Mouse (Mus musculus): Measurements from ENCODE around the gene Tekt4. TPM values are rescaled to one million over a fixed set of nuclear protein-coding genes. Genes with fewer than 3 reads are reported as not detected.

Gene Tekt4
- polyA plus RNA-seq, 1 experiment from 2014 or later: not detected

- Histone ChIP-seq H3K27ac (replicated peaks; ENCODE audit: low read depth, low read length) (no peak overlapping the region), H3K4me1 (ENCODE audit: control insufficient read depth, insufficient read depth, low read length) (peaks cover 46% of the 10 kb centered on the region), H3K4me2 (ENCODE audit: low read depth, severe bottlenecking) (no peak overlapping the region), H3K27me3 (ENCODE audit: control insufficient read depth, insufficient read depth, low read length) (no peaks in the 10 kb centered on the region), H3K4me3 (ENCODE audit: low read depth, low read length) (no peak overlapping the region), H3K9me3 (ENCODE audit: control insufficient read depth, low read length) (no peaks in the 10 kb centered on the region), H3K36me3 (ENCODE audit: control insufficient read depth, insufficient read depth, low read length) (no peaks in the 10 kb centered on the region), H3K9ac (ENCODE audit: low read length) (no peak overlapping the region)
- ATAC-seq (ENCODE audit: insufficient number of reproducible peaks, low FRiP score, low TSS enrichment, low read depth) (no peak), DNase-seq (ENCODE audit: low spot score) (no peak)
- 51% methylated on average over 4 of the region's 4 CpGs for WGBS
These were observed 43.2 kb upstream of the Tekt4 start for GRCm38 (mm10) chr17:25411251-25411650.

DNA sequence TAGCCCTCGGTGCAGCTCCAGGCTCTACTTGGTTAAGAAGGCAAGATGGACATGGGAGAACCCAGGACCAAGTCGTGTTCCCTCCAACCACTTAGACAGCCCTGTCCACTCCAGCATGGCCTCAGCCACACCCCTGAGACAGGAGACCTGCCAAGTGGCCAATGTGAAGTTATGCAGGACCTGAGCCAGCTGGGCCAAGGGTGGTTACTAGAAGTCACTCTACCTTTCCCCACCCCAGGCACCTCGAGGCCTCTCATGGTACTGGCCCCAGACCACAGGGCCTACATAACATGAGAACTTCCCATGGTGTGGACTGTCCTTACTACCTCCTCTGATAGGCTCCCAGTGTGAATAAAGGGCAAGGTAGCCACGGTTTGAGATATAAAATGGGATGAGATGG is 40.2 kb upstream of the Tekt4 start:
- H3K9ac ChIP-seq (ENCODE audit: low read length): no peak overlapping the region
- ATAC-seq (ENCODE audit: insufficient number of reproducible peaks, low FRiP score, low TSS enrichment, low read depth) (no peak), DNase-seq (ENCODE audit: low spot score) (no peak)
- 68% methylated on average over 4 of the region's 4 CpGs for WGBS
- H3K36me3 ChIP-seq (ENCODE audit: control insufficient read depth, insufficient read depth, low read length): no peaks in the 10 kb centered on the region
- H3K27me3 ChIP-seq (ENCODE audit: control insufficient read depth, insufficient read depth, low read length): no peaks in the 10 kb centered on the region
- no peaks in the 10 kb centered on the region for H3K9me3 ChIP-seq (ENCODE audit: control insufficient read depth, low read length)
- H3K4me2 ChIP-seq (ENCODE audit: low read depth, severe bottlenecking): no peak overlapping the region
- H3K4me3 ChIP-seq (ENCODE audit: low read depth, low read length): no peak overlapping the region
- H3K27ac ChIP-seq (replicated peaks; ENCODE audit: low read depth, low read length): no peak overlapping the region
- H3K4me1 ChIP-seq (ENCODE audit: control insufficient read depth, insufficient read depth, low read length): peaks cover 56% of the 10 kb centered on the region

DNA sequence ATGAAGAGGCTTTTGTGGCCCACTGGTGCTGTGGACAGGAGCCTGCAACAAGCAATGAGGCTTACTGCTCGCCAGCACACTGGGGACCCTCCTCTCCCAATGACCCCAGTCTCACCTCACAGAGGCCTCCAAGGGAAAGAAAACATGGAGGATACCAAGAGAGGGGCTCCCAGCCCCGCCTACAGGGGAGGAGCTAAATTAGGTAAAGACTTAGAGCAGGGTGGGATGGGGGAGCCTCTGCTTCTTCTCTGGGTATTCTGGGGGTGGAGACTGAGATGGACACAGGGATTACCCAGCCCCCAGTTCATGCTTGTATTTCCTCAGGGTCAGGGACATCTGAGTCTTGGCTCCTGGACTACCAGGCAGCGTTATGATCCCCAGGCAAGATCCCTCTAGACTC is 39.5 kb upstream of the Tekt4 start:
- 23% methylated on average over 3 of the region's 3 CpGs for WGBS
- ATAC-seq (ENCODE audit: insufficient number of reproducible peaks, low FRiP score, low TSS enrichment, low read depth): peak; percentile 10; the same call in 1 of the 2 replicates
- Histone ChIP-seq H3K4me2 (ENCODE audit: low read depth, severe bottlenecking) (peak overlapping the region; percentile 36; the same call in 1 of the 2 replicates), H3K27ac (replicated peaks; ENCODE audit: low read depth, low read length) (peak overlapping the region; percentile 89), H3K4me3 (ENCODE audit: low read depth, low read length) (no peak overlapping the region), H3K27me3 (ENCODE audit: control insufficient read depth, insufficient read depth, low read length) (no peaks in the 10 kb centered on the region), H3K9ac (ENCODE audit: low read length) (no peak overlapping the region), H3K36me3 (ENCODE audit: control insufficient read depth, insufficient read depth, low read length) (no peaks in the 10 kb centered on the region), H3K4me1 (ENCODE audit: control insufficient read depth, insufficient read depth, low read length) (peaks cover 63% of the 10 kb centered on the region), H3K9me3 (ENCODE audit: control insufficient read depth, low read length) (no peaks in the 10 kb centered on the region)
- peak; percentile 38 for DNase-seq (ENCODE audit: low spot score)

GRCm38 (mm10) chr17:25415421-25415913 is 38.9 kb upstream of the Tekt4 start:
- ATAC-seq (ENCODE audit: insufficient number of reproducible peaks, low FRiP score, low TSS enrichment, low read depth) (peak; percentile 53), DNase-seq (ENCODE audit: low spot score) (peak; percentile 77)
- Histone ChIP-seq H3K4me1 (ENCODE audit: control insufficient read depth, insufficient read depth, low read length) (peaks cover 67% of the 10 kb centered on the region), H3K36me3 (ENCODE audit: control insufficient read depth, insufficient read depth, low read length) (no peaks in the 10 kb centered on the region), H3K9me3 (ENCODE audit: control insufficient read depth, low read length) (no peaks in the 10 kb centered on the region), H3K4me3 (ENCODE audit: low read depth, low read length) (no peak overlapping the region), H3K4me2 (ENCODE audit: low read depth, severe bottlenecking) (peak overlapping the region; percentile 36), H3K27ac (replicated peaks; ENCODE audit: low read depth, low read length) (peak overlapping the region; percentile 89), H3K27me3 (ENCODE audit: control insufficient read depth, insufficient read depth, low read length) (no peaks in the 10 kb centered on the region), H3K9ac (ENCODE audit: low read length) (no peak overlapping the region)
- 3% methylated on average over 4 of the region's 6 CpGs for WGBS

DNA sequence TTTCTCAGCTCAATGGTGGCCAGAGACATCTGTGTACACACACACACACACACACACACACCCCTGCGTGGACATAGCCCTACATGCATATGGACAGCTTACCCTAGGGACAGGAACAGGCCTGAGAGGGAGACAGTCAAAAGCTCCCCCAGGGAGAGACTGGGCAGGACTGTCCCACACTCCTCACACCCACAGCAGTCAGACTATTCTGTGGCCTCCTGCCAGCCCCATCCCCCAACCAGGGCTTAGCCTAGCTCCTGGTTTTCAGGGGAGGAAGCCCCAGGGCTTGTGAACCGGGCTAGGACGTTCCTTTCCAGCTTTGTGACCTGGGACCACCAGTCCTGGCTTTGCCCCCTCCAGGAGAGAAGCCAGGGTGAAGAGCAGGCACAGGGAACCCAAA is 38.2 kb upstream of the Tekt4 start:
- WGBS: 14% methylated on average over 3 of the region's 3 CpGs
- Histone ChIP-seq H3K9me3 (ENCODE audit: control insufficient read depth, low read length) (no peaks in the 10 kb centered on the region), H3K4me3 (ENCODE audit: low read depth, low read length) (no peak overlapping the region), H3K27me3 (ENCODE audit: control insufficient read depth, insufficient read depth, low read length) (no peaks in the 10 kb centered on the region), H3K36me3 (ENCODE audit: control insufficient read depth, insufficient read depth, low read length) (no peaks in the 10 kb centered on the region), H3K9ac (ENCODE audit: low read length) (0 out of 2 replicates have a peak overlapping the region, but pooled peaks have one; percentile 17), H3K27ac (replicated peaks; ENCODE audit: low read depth, low read length) (peak overlapping the region; percentile 89), H3K4me2 (ENCODE audit: low read depth, severe bottlenecking) (peak overlapping the region; percentile 36), H3K4me1 (ENCODE audit: control insufficient read depth, insufficient read depth, low read length) (peaks cover 70% of the 10 kb centered on the region)
- ATAC-seq (ENCODE audit: insufficient number of reproducible peaks, low FRiP score, low TSS enrichment, low read depth) (peak; percentile 12), DNase-seq (ENCODE audit: low spot score) (peak; percentile 52)

DNA sequence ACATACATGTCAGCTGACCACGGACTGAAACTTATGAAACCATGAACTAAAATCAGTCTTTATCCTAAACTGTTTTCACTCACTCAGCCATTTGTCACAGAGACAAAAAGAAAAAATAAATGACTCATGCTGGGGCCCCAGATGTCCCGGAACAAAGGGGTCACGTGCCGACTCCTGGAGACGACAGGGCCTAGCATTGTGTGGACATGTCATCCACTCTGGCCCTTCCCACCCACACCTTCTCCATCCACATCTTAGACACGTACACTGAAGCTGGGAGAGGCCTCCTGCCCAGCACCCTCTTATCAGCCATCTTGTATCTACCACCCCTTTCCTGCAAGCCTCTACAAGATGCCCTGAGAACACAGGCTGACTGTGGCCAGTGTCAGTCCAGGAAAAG is 36.4 kb upstream of the Tekt4 start:
- WGBS: 87% methylated on average over 6 of the region's 6 CpGs
- H3K4me1 ChIP-seq (ENCODE audit: control insufficient read depth, insufficient read depth, low read length): peaks cover 67% of the 10 kb centered on the region
- DNase-seq (ENCODE audit: low spot score) (no peak), ATAC-seq (ENCODE audit: insufficient number of reproducible peaks, low FRiP score, low TSS enrichment, low read depth) (no peak)
- no peak overlapping the region for H3K27ac ChIP-seq (replicated peaks; ENCODE audit: low read depth, low read length)
- no peaks in the 10 kb centered on the region for H3K36me3 ChIP-seq (ENCODE audit: control insufficient read depth, insufficient read depth, low read length)
- no peak overlapping the region for H3K4me2 ChIP-seq (ENCODE audit: low read depth, severe bottlenecking)
- no peaks in the 10 kb centered on the region for H3K27me3 ChIP-seq (ENCODE audit: control insufficient read depth, insufficient read depth, low read length)
- no peak overlapping the region for H3K4me3 ChIP-seq (ENCODE audit: low read depth, low read length)
- H3K9me3 ChIP-seq (ENCODE audit: control insufficient read depth, low read length): no peaks in the 10 kb centered on the region
- H3K9ac ChIP-seq (ENCODE audit: low read length): no peak overlapping the region

DNA sequence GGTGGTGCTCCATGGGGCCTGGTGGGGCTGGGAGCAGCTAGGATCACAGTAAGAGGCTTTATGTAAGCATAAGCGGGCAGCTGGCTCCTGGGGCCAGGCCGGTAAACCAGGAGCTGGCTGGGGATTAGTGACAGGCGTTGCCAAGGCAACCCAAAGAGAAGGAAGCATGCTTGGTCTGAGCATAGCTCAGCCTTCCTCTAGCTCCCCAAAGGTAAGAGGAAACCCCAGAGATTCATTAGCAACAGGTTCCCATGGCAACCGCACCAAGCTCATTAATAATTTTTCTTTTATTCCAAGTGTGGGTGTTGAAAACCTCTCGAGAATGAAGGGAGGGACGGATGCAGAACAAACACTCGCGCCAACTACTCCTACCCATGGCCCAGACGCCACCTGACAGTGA is 35.5 kb upstream of the Tekt4 start:
- Histone ChIP-seq H3K36me3 (ENCODE audit: control insufficient read depth, insufficient read depth, low read length) (no peaks in the 10 kb centered on the region), H3K4me2 (ENCODE audit: low read depth, severe bottlenecking) (no peak overlapping the region), H3K27me3 (ENCODE audit: control insufficient read depth, insufficient read depth, low read length) (no peaks in the 10 kb centered on the region), H3K4me1 (ENCODE audit: control insufficient read depth, insufficient read depth, low read length) (peaks cover 64% of the 10 kb centered on the region), H3K4me3 (ENCODE audit: low read depth, low read length) (no peak overlapping the region), H3K27ac (replicated peaks; ENCODE audit: low read depth, low read length) (0 out of 2 replicates have a peak overlapping the region, but pooled peaks have one; percentile 56), H3K9ac (ENCODE audit: low read length) (no peak overlapping the region), H3K9me3 (ENCODE audit: control insufficient read depth, low read length) (no peaks in the 10 kb centered on the region)
- ATAC-seq (ENCODE audit: insufficient number of reproducible peaks, low FRiP score, low TSS enrichment, low read depth): 0 out of 2 replicates have a peak, but pooled peaks have one; percentile 50
- WGBS: 34% methylated on average over 9 of the region's 9 CpGs
- peak; percentile 72 for DNase-seq (ENCODE audit: low spot score)

GRCm38 (mm10) chr17:25420998-25421397 is 33.4 kb upstream of the Tekt4 start:
- WGBS: 88% methylated on average over 3 of the region's 3 CpGs

More at GRCm38 (mm10) chr17:25420998-25421397, 33.4 kb upstream of the Tekt4 start:
- Histone ChIP-seq H3K4me1 (ENCODE audit: control insufficient read depth, insufficient read depth, low read length) (peaks cover 43% of the 10 kb centered on the region), H3K4me3 (ENCODE audit: low read depth, low read length) (no peak overlapping the region), H3K9ac (ENCODE audit: low read length) (no peak overlapping the region), H3K36me3 (ENCODE audit: control insufficient read depth, insufficient read depth, low read length) (no peaks in the 10 kb centered on the region), H3K4me2 (ENCODE audit: low read depth, severe bottlenecking) (no peak overlapping the region), H3K27me3 (ENCODE audit: control insufficient read depth, insufficient read depth, low read length) (no peaks in the 10 kb centered on the region), H3K27ac (replicated peaks; ENCODE audit: low read depth, low read length) (0 out of 2 replicates have a peak overlapping the region, but pooled peaks have one; percentile 33), H3K9me3 (ENCODE audit: control insufficient read depth, low read length) (no peaks in the 10 kb centered on the region)
- ATAC-seq (ENCODE audit: insufficient number of reproducible peaks, low FRiP score, low TSS enrichment, low read depth): no peak
- DNase-seq (ENCODE audit: low spot score): no peak

Data from limb, embryonic 11.5 days (tissue).